ENCODE assay signal across 8 mouse cellular contexts in genomic region chr2:32423481-32424331, GRCm38 (mm10). TPM values are rescaled to one million over a fixed set of nuclear protein-coding genes. Genes with fewer than 3 reads are reported as not detected.
DNase-seq lines count a peak whose midpoint lies in the region; ATAC-seq lines count a peak whose summit lies in the region.

No protein-coding gene starts in this region.

- H3K9me3 ChIP-seq in hindbrain, embryonic 15.5 days: no peaks in the 10 kb centered on the region
- no peaks in the 10 kb centered on the region for H3K9me3 ChIP-seq in midbrain, embryonic 15.5 days

- DNase-seq in urinary bladder, adult 18-20 months (ENCODE audit: low spot score in 2 of 2): peak; percentile 59 to 77
- no peak for DNase-seq in urinary bladder, postnatal 10 days (ENCODE audit: low spot score)
- DNase-seq in cerebellum, adult 9-11 months: peak; percentile 69
- peak; percentile 88 for DNase-seq in gastrocnemius, adult 18-20 months (ENCODE audit: low spot score)
- DNase-seq in liver: peak; percentile 66
- peak; percentile 65 to 69 for DNase-seq in urinary bladder, postnatal 4 days (ENCODE audit: low spot score in 2 of 2)

- H3K36me3 ChIP-seq in hindbrain, embryonic 15.5 days: peaks cover 26% of the 10 kb centered on the region
- peaks cover 23% of the 10 kb centered on the region for H3K36me3 ChIP-seq in midbrain, embryonic 15.5 days (replicated peaks)

- peak overlapping the region; percentile 77 for H3K27ac ChIP-seq in hindbrain, embryonic 15.5 days (replicated peaks)
- H3K27ac ChIP-seq in midbrain, embryonic 15.5 days: peak overlapping the region; percentile 77

- WGBS in hindbrain, embryonic 15.5 days: 3% methylated on average over 14 of the region's 14 CpGs
- 4% methylated on average over 14 of the region's 14 CpGs for WGBS in midbrain, embryonic 15.5 days

- ATAC-seq in hindbrain, embryonic 15.5 days (ENCODE audit: low FRiP score, low read depth): peak; percentile 80
- ATAC-seq in midbrain, embryonic 15.5 days (replicated peaks): peak; percentile 77

- H3K4me3 ChIP-seq in hindbrain, embryonic 15.5 days: peak overlapping the region; percentile 41
- peak overlapping the region; percentile 38 for H3K4me3 ChIP-seq in midbrain, embryonic 15.5 days

- H3K4me1 ChIP-seq in hindbrain, embryonic 15.5 days (replicated peaks): peaks cover 53% of the 10 kb centered on the region
- H3K4me1 ChIP-seq in midbrain, embryonic 15.5 days: peaks cover 39% of the 10 kb centered on the region

- H3K9ac ChIP-seq in hindbrain, embryonic 15.5 days: peak overlapping the region; percentile 40
- H3K9ac ChIP-seq in midbrain, embryonic 15.5 days: peak overlapping the region; percentile 46

- H3K27me3 ChIP-seq in hindbrain, embryonic 15.5 days: no peaks in the 10 kb centered on the region
- no peaks in the 10 kb centered on the region for H3K27me3 ChIP-seq in midbrain, embryonic 15.5 days (replicated peaks)

- peak overlapping the region; percentile 67 for H3K4me2 ChIP-seq in hindbrain, embryonic 15.5 days
- peak overlapping the region; percentile 56 for H3K4me2 ChIP-seq in midbrain, embryonic 15.5 days

RNA-seq across cellular contexts. Expression of gene Naif1, which starts 26.6 kb away (rescaled TPM):
- 1 to 10 TPM; 2.6 to 3.0 TPM for total RNA-seq in gastrocnemius, adult 18-20 months (2021)
- 4.8 and 5.8 TPM in 2 replicates for polyA plus RNA-seq in hindbrain, embryonic 15.5 days (2015; fragmentation: Nextera tagmentation; extraction: Ambion mirVana)
- polyA plus RNA-seq in midbrain, embryonic 15.5 days (2015; fragmentation: Nextera tagmentation; extraction: Ambion mirVana): 5.7 and 5.9 TPM in 2 replicates

RNA-seq across cellular contexts. Expression of gene Slc25a25, which starts 27.5 kb away (rescaled TPM):
- 100 to 1,000 TPM in 1 of 2 experiments, 10 to 100 TPM in 1; 47.6 to 217 TPM for total RNA-seq in gastrocnemius, adult 18-20 months (2021)
- polyA plus RNA-seq in hindbrain, embryonic 15.5 days (2015; fragmentation: Nextera tagmentation; extraction: Ambion mirVana): 51.4 and 54.4 TPM in 2 replicates
- 55.3 and 60.1 TPM in 2 replicates for polyA plus RNA-seq in midbrain, embryonic 15.5 days (2015; fragmentation: Nextera tagmentation; extraction: Ambion mirVana)

RNA-seq across cellular contexts. Expression of gene Ptges2, which starts 28.0 kb away (rescaled TPM):
- total RNA-seq in gastrocnemius, adult 18-20 months (2021): 10 to 100 TPM; 37.1 to 43.0 TPM
- 51.0 and 57.4 TPM in 2 replicates for polyA plus RNA-seq in hindbrain, embryonic 15.5 days (2015; fragmentation: Nextera tagmentation; extraction: Ambion mirVana)
- polyA plus RNA-seq in midbrain, embryonic 15.5 days (2015; fragmentation: Nextera tagmentation; extraction: Ambion mirVana): 51.3 and 54.2 TPM in 2 replicates

RNA-seq across cellular contexts. Expression of gene Lcn2, which starts 35.7 kb away (rescaled TPM):
- total RNA-seq in gastrocnemius, adult 18-20 months (2021): 1 to 10 TPM; 1.4 to 4.8 TPM
- 0.73 and 1.2 TPM in 2 replicates for polyA plus RNA-seq in hindbrain, embryonic 15.5 days (2015; fragmentation: Nextera tagmentation; extraction: Ambion mirVana)
- 0.44 and 0.83 TPM in 2 replicates for polyA plus RNA-seq in midbrain, embryonic 15.5 days (2015; fragmentation: Nextera tagmentation; extraction: Ambion mirVana)

RNA-seq across cellular contexts. Expression of gene 1110008P14Rik, which starts 42.0 kb away (rescaled TPM):
- 10 to 100 TPM; 42.6 to 47.1 TPM for total RNA-seq in gastrocnemius, adult 18-20 months (2021)
- polyA plus RNA-seq in hindbrain, embryonic 15.5 days (2015; fragmentation: Nextera tagmentation; extraction: Ambion mirVana): 156 and 160 TPM in 2 replicates
- polyA plus RNA-seq in midbrain, embryonic 15.5 days (2015; fragmentation: Nextera tagmentation; extraction: Ambion mirVana): 116 and 117 TPM in 2 replicates
